Mouse (Mus musculus) liver, embryonic 13.5 days (tissue): ENCODE results near the gene Gm13420. TPM values are rescaled to one million over a fixed set of nuclear protein-coding genes. Genes with fewer than 3 reads are reported as not detected.

Experiments used
- ATAC-seq: fragments of 200-750 bp; cut with Nextera tagmentation; 2 replicates; pipeline ENCODE4 v1.8.0; 2017; ENCODE audit warnings: low read depth, mild to moderate bottlenecking, moderate number of reproducible peaks, moderate library complexity
- DNase-seq: peaks from one replicate; pipeline ENCODE4 v3.0.0; 2022
- H3K27ac ChIP-seq: fragments of 300-500 bp; sonication (generic); 2 replicates; pipeline ENCODE4 v1.5.1; 2015; ENCODE audit warnings: moderate library complexity, mild to moderate bottlenecking, inconsistent platforms
- H3K27me3 ChIP-seq: fragments of 300-500 bp; sonication (generic); 2 replicates; pipeline ENCODE4 v1.6.1; 2015; ENCODE audit warnings: mild to moderate bottlenecking, inconsistent platforms
- H3K36me3 ChIP-seq: fragments of 300-500 bp; sonication (generic); 2 replicates; pipeline ENCODE4 v1.6.1; 2015; ENCODE audit warnings: mild to moderate bottlenecking, inconsistent platforms
- H3K4me1 ChIP-seq: fragments of 300-500 bp; sonication (generic); replicated peaks from 2 replicates; pipeline ENCODE4 v1.6.1; 2015; ENCODE audit warnings: inconsistent platforms
- H3K4me2 ChIP-seq: fragments of 300-500 bp; sonication (generic); 2 replicates; pipeline ENCODE4 v1.6.1; 2015; ENCODE audit warnings: inconsistent platforms, mild to moderate bottlenecking, moderate library complexity
- H3K4me3 ChIP-seq: fragments of 300-500 bp; sonication (generic); replicated peaks from 2 replicates; pipeline ENCODE4 v1.5.1; 2015; ENCODE audit warnings: mild to moderate bottlenecking, inconsistent platforms
- H3K9ac ChIP-seq: fragments of 300-500 bp; sonication (generic); 2 replicates; pipeline ENCODE4 v1.6.1; 2015; ENCODE audit warnings: mild to moderate bottlenecking, inconsistent platforms
- H3K9me3 ChIP-seq: fragments of 300-500 bp; sonication (generic); replicated peaks from 2 replicates; pipeline ENCODE4 v1.6.1; 2016; ENCODE audit warnings: inconsistent platforms
- WGBS: fragments of 180-500 bp; shearing (Covaris S2); methylation state at CpG from one replicate; pipeline ENCODE4 v1.1.7; 2015; ENCODE audit not compliant: insufficient replicate concordance; 5-methylcytosine and 5-hydroxymethylcytosine counted together
- polyA plus RNA-seq: library from polyadenylated mRNA; unstranded; fragments of >200 nt; fragmentation: Nextera tagmentation; extraction: Ambion mirVana; gene quantifications from 2 replicates; pipeline ENCODE4 v1.2.1, GENCODE M21; 2015

Gene Gm13420
- polyA plus RNA-seq, 1 experiment from 2014 or later: 0.30 TPM

DNA sequence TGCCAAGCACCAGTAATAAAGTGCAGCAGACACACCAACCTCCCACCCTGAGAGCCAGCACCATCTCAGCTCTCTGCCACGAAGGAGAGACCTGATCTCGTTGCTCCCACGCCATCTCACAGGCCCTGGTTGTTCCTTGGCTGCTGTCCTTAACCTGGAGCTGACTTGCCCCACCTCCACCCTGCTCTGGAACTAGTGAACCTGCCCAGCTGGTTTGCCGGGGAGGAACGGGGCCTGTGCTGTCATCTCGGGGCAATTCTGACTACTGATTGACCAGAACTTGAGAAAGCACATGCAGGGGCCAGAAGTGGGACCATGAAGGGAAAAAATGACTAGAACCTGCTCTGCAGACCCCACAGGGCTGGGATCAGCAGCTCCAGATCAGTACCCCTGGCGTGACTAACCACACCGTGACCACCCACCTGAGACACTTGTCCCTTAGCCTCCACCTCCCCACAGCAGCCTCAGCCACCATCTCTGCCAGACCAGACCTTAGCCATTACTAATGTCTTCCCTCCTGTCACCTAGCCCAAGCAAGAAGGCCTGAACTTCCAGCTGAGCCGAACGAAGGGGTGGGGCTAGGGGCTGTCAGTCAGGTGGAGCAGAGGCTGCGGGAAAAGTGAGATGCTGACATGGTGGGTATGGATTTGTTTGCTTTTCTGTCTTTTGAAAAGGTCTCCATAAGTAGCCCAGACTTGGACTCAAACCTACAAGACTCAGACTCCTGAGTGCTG, 16.7 kb upstream of the Gm13420 start:
- no peak for ATAC-seq
- H3K4me2 ChIP-seq: no peak overlapping the region
- peaks cover 7% of the 10 kb centered on the region for H3K4me1 ChIP-seq
- no peak overlapping the region for H3K27ac ChIP-seq
- no peak overlapping the region for H3K9ac ChIP-seq
- WGBS: 48% methylated on average over 11 of the region's 11 CpGs
- peaks cover 2% of the 10 kb centered on the region; the same call in 1 of the 2 replicates for H3K27me3 ChIP-seq
- H3K9me3 ChIP-seq: no peaks in the 10 kb centered on the region
- no peak overlapping the region for H3K4me3 ChIP-seq
- no peaks in the 10 kb centered on the region for H3K36me3 ChIP-seq
- no peak for DNase-seq

DNA sequence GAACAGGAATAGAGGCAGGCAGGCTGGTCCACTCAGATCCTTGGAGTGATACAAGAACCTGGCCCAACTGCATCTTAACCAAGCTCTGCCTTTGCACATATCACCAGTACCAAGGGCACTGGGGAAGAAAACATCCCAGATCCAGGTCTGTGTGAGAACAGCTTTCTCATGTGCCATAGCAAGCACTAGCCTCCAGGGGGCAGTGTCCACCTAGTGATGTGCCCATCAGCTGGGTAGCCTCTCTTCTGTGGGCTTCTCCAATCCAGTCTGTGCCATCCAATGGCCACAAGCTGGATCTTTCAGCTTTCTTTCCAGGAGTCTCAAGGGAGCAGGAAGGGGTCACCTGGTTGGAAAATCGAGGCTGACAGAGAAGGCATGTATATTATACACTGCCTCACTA, 13.3 kb upstream of the Gm13420 start:
- H3K27me3 ChIP-seq: peaks cover 16% of the 10 kb centered on the region
- DNase-seq (peak; percentile 43), ATAC-seq (no peak)
- no peaks in the 10 kb centered on the region for H3K36me3 ChIP-seq
- no peak overlapping the region for H3K4me3 ChIP-seq
- H3K9ac ChIP-seq: no peak overlapping the region
- H3K27ac ChIP-seq: no peak overlapping the region
- 4% methylated on average over 1 of the region's 1 CpGs for WGBS
- H3K9me3 ChIP-seq: no peaks in the 10 kb centered on the region
- H3K4me2 ChIP-seq: no peak overlapping the region
- no peaks in the 10 kb centered on the region for H3K4me1 ChIP-seq

DNA sequence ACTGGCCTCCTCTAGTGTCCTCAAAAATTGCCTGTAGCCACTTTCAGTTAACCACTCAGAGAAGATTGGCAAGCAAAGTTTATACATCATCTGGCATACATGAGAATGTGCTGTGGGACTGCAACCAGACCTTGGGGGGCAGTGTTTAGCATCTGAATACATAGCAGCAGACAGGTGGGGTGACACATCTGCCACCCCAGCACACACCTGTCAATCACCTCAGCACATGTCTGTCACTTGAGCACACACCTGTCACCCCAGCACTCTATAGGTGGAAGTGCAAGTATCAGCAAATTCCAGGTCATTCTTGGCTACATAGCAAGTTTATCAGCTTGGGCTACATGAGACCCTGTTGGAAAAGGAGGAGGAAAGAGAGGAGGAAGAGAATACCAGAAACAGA, 4.2 kb upstream of the Gm13420 start:
- ATAC-seq: no peak
- Histone ChIP-seq H3K27me3 (peaks cover 31% of the 10 kb centered on the region), H3K4me3 (no peak overlapping the region), H3K4me1 (0 out of 2 replicates have a peak, but pooled peaks cover 1% of the 10 kb centered on the region), H3K9me3 (no peaks in the 10 kb centered on the region), H3K36me3 (no peaks in the 10 kb centered on the region), H3K9ac (no peak overlapping the region), H3K27ac (no peak overlapping the region), H3K4me2 (no peak overlapping the region)
- DNase-seq: no peak

DNA sequence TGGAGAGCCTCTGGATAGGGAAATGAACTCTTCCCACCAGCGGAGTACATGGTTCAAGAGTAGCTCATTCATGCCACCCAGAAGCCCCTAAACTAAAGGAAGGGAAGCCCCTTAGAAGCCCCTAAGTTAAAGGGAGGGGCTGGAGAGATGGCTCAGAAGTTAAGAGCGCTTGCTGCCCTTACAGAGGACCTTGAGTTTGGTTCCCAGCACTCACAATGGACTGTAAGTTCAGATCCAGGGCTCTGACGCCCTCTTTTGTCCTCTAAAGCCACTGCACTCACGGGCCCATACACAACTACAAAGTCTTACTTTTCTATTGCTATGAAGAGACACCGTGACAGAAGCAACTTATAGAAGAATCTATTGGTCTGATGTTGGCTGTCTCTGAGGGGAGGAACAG, 912 bp upstream of the Gm13420 start:
- ATAC-seq (no peak), DNase-seq (no peak)
- Histone ChIP-seq H3K36me3 (no peaks in the 10 kb centered on the region), H3K4me1 (0 out of 2 replicates have a peak, but pooled peaks cover 3% of the 10 kb centered on the region), H3K27me3 (peaks cover 63% of the 10 kb centered on the region), H3K9ac (no peak overlapping the region), H3K4me3 (no peak overlapping the region), H3K4me2 (no peak overlapping the region), H3K9me3 (no peaks in the 10 kb centered on the region), H3K27ac (no peak overlapping the region)
- 74% methylated on average over 5 of the region's 5 CpGs for WGBS

DNA sequence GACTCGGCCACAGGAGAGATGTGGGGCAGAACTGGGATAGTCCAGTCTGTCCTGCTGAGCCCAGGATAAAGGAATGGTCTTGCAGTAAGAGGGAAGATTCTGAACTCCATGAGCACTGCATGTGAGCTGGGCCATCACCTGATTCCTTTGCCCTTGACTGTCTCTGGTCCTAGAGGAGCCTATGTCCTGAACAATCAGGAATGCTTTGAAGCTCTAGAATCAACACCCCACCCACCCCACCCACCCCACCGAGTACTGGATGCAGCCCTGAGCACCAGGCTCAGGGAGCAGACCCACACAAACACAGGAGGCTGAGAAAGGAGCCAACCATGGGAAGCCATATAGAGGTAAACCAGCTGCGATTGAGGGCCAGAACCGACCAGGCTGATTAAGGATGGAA, 3.0 kb downstream of the Gm13420 start:
- ATAC-seq: no peak

DNA sequence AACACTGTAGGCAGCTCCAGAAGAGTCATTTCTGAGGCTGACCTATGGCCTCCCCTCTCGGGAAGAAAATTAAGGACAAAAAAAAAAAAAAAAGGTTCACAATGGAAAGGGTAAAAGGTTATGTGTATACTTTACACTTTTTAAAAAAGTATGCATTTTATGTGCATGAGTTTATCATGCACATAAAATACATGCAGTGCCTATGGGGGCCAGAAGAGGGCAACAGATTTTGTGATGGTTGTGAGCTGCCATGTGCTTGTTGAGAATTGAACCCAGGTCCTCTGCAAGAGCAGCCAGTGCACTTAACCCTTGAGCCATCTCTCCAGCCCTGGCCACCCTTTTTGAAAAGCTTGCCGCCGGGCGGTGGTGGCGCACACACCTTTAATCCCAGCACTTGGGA, 3.6 kb downstream of the Gm13420 start:
- H3K27me3 ChIP-seq: peaks cover 77% of the 10 kb centered on the region
- no peaks in the 10 kb centered on the region for H3K9me3 ChIP-seq
- DNase-seq (no peak), ATAC-seq (no peak)
- H3K4me2 ChIP-seq: no peak overlapping the region
- H3K4me1 ChIP-seq: 0 out of 2 replicates have a peak, but pooled peaks cover 8% of the 10 kb centered on the region
- H3K36me3 ChIP-seq: no peaks in the 10 kb centered on the region
- H3K27ac ChIP-seq: no peak overlapping the region
- WGBS: 45% methylated on average over 5 of the region's 5 CpGs
- H3K4me3 ChIP-seq: no peak overlapping the region
- H3K9ac ChIP-seq: no peak overlapping the region

More for the DNA sequence above, 3.0 kb downstream of the Gm13420 start:
- WGBS: 63% methylated on average over 4 of the region's 4 CpGs
- H3K36me3 ChIP-seq: no peaks in the 10 kb centered on the region
- H3K4me2 ChIP-seq: no peak overlapping the region
- H3K9me3 ChIP-seq: no peaks in the 10 kb centered on the region
- H3K9ac ChIP-seq: no peak overlapping the region
- H3K27ac ChIP-seq: no peak overlapping the region
- DNase-seq: no peak
- H3K4me1 ChIP-seq: 0 out of 2 replicates have a peak, but pooled peaks cover 8% of the 10 kb centered on the region
- no peak overlapping the region for H3K4me3 ChIP-seq
- H3K27me3 ChIP-seq: peaks cover 84% of the 10 kb centered on the region

DNA sequence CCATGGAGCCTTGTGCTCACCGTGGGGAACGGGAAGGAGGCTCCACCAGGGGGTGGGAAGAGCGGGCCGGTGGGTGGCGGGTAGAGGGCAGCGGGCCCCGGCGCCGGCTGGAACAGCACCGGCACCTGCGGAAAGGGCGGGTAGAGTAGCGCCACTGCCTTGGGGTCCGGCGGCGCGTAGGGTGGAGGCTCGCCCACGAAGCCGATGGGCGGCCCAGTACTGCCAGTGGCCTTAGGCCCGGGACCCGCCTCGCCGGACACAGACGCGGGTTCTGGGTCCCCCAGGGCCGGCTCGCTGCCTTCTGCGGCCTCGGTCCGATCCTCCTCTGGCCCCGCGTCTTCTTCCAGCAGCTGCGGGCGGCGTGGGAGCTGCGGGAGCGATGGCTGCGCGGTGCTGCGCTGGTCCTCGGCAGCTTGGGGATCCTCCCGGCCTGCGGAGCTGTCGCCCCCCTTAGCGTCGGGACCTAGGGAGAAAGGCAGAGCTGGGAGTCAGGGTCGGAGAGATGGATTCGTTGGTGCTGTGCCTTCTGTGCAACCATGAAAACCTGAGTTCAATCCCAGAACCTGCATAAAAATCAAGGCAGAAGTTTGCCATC, 4.2 kb downstream of the Gm13420 start:
- 13% methylated on average over 46 of the region's 50 CpGs for WGBS
- DNase-seq (no peak), ATAC-seq (no peak)
- no peak overlapping the region for H3K9ac ChIP-seq
- no peak overlapping the region; the same call in 1 of the 2 replicates for H3K4me3 ChIP-seq
- no peaks in the 10 kb centered on the region for H3K36me3 ChIP-seq
- peaks cover 72% of the 10 kb centered on the region for H3K27me3 ChIP-seq
- no peaks in the 10 kb centered on the region for H3K9me3 ChIP-seq
- H3K4me2 ChIP-seq: peak overlapping the region; percentile 39
- H3K4me1 ChIP-seq: 0 out of 2 replicates have a peak, but pooled peaks cover 8% of the 10 kb centered on the region
- no peak overlapping the region for H3K27ac ChIP-seq

DNA sequence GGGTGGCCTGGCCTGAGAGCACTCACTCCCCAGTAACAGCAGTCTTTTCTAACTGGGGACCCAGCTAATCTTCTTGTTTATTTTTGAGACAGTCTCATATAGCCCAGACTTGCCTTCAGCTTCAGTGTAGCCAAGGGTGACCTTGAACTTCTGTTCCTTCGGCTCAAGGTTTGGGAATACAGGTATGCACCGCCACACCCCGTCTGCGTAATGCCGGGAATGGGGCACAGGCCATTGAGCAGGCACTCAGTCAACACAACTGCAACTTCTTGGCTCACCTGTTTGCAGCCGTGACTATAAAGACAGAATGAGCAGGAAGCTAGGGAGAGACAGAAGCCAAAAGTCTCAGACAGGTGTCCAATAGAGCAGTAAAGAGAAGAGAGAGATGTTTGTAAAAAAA, 7.2 kb downstream of the Gm13420 start:
- DNase-seq (no peak), ATAC-seq (no peak)
- no peaks in the 10 kb centered on the region for H3K9me3 ChIP-seq
- H3K4me3 ChIP-seq: no peak overlapping the region
- H3K4me1 ChIP-seq: peaks cover 10% of the 10 kb centered on the region; the same call in 1 of the 2 replicates
- no peak overlapping the region for H3K27ac ChIP-seq
- H3K9ac ChIP-seq: no peak overlapping the region
- H3K4me2 ChIP-seq: no peak overlapping the region
- no peaks in the 10 kb centered on the region for H3K36me3 ChIP-seq
- peaks cover 41% of the 10 kb centered on the region for H3K27me3 ChIP-seq
- 73% methylated on average over 6 of the region's 6 CpGs for whole genome bisulfite sequencing

DNA sequence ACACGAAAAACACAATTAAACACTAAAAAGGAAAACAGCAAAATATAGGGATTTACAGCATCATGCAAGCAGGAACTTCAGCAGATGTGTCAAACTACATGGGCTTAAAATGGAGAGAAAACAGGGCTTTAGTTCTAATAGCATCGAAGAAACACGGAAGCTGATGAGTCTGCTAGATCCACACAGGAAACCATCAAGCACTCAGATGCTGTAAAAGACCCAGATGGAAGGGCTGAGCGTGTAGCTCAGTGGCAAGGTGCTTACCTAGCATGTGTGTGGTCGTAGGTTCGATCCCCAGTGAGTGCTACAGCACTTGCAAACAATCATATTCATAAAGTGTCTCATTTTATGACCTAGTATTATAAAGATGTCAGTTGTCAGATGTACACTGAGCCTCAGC, 10.3 kb downstream of the Gm13420 start:
- Histone ChIP-seq H3K9me3 (no peaks in the 10 kb centered on the region), H3K36me3 (peaks cover 23% of the 10 kb centered on the region), H3K4me1 (peaks cover 20% of the 10 kb centered on the region), H3K4me2 (no peak overlapping the region), H3K4me3 (no peak overlapping the region), H3K9ac (no peak overlapping the region), H3K27ac (no peak overlapping the region), H3K27me3 (peaks cover 12% of the 10 kb centered on the region)
- WGBS: 71% methylated on average over 6 of the region's 6 CpGs
- ATAC-seq (no peak), DNase-seq (no peak)

DNA sequence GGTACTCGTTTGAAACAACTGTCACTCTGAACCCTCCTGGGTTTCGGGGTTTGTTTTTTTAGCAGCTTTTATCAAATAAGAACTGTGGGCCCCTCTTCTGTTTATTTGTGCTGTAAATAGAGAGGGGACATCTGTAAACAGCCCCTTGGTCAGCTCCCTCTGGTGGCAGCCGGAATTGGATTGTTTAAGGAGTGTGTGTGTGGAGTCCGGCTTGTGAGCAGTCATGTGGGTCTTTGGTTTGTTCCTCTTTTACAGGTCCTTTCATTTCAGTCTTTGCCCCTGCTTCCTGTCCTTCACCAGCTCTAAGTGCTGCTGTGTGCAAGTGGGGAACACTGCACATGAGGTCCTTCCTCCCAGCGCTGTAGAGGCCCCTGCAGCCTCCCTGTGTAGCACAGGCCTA, 12.1 kb downstream of the Gm13420 start:
- WGBS: 30% methylated on average over 5 of the region's 5 CpGs
- no peak for ATAC-seq
- H3K9ac ChIP-seq: no peak overlapping the region
- peak overlapping the region; percentile 50; the same call in 1 of the 2 replicates for H3K27ac ChIP-seq
- peaks cover 20% of the 10 kb centered on the region for H3K4me1 ChIP-seq
- no peak overlapping the region for H3K4me2 ChIP-seq
- no peak overlapping the region for H3K4me3 ChIP-seq
- H3K9me3 ChIP-seq: no peaks in the 10 kb centered on the region
- H3K27me3 ChIP-seq: no peaks in the 10 kb centered on the region
- peaks cover 40% of the 10 kb centered on the region for H3K36me3 ChIP-seq
- no peak for DNase-seq

DNA sequence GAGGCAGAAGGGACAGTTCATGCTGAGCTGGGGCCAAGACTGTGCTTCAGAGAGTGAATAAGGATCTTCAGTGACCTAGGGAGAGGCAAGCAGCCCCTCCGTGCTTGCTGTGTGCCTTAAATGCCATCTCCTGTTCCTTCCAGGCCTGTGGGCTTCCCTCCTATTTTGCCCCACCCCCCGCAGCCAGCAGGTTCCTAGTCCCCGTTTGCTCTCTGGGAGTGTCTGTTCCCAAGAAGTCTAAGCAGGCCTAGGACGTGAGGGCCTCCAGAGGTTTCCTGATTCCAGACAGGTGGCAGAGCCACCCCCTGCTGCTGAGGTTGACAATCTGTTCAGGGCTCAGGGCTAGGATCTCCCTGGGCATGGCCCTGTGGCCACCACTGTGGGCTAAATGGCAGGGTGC, 12.7 kb downstream of the Gm13420 start:
- Histone ChIP-seq H3K4me2 (no peak overlapping the region), H3K9ac (no peak overlapping the region), H3K27me3 (no peaks in the 10 kb centered on the region), H3K9me3 (no peaks in the 10 kb centered on the region), H3K4me1 (peaks cover 20% of the 10 kb centered on the region), H3K36me3 (peaks cover 46% of the 10 kb centered on the region), H3K4me3 (no peak overlapping the region), H3K27ac (peak overlapping the region; percentile 50)
- DNase-seq: no peak
- 56% methylated on average over 4 of the region's 4 CpGs for WGBS
- no peak for ATAC-seq
